28 mouse cellular contexts compared by ENCODE assay signal in genomic region chr17:56982013-56982412, GRCm38 (mm10). TPM values are rescaled to one million over a fixed set of nuclear protein-coding genes. Genes with fewer than 3 reads are reported as not detected.
DNase-seq lines count a peak whose midpoint lies in the region; ATAC-seq and TF ChIP-seq lines count a peak whose summit lies in the region.
"Had no signal": no experiment of that assay in that cellular context is flagged by ENCODE, and none has a peak within 500 bp of the region (broad histone marks: within the 10 kb centered on the region; RNA-seq: fewer than 3 reads in every experiment).

Acer1 (minus strand) TSS chr17:56982126.

- peak; percentile 12; the same call in 1 of the 2 replicates for TF ChIP-seq POLR2A in small intestine, adult 2 months (IDR thresholded peaks at IDR 0.05; ENCODE audit: low read depth, low read length)

- no peaks in the 10 kb centered on the region for H3K9me3 ChIP-seq in forebrain, embryonic 11.5 days (ENCODE audit: control insufficient read depth, low read length)
- no peaks in the 10 kb centered on the region for H3K9me3 ChIP-seq in forebrain, embryonic 14.5 days (replicated peaks; ENCODE audit: control insufficient read depth, low read length)
- H3K9me3 ChIP-seq in intestine, embryonic 16.5 days (ENCODE audit: control insufficient read depth, low read length), result no peaks in the 10 kb centered on the region
- H3K9me3 ChIP-seq: midbrain, embryonic 15.5 days had no signal

- no peak within 1 kb of the TSS for H3K4me3 ChIP-seq in forebrain, embryonic 11.5 days (ENCODE audit: low read depth, low read length)
- H3K4me3 ChIP-seq in forebrain, embryonic 14.5 days (ENCODE audit: low read depth, low read length), result no peak within 1 kb of the TSS
- H3K4me3 ChIP-seq in intestine, embryonic 16.5 days (ENCODE audit: low read length), result no peak within 1 kb of the TSS
- peak within 1 kb of the TSS; percentile 59 for H3K4me3 ChIP-seq in small intestine, adult 2 months (ENCODE audit: low read depth, low read length)
- H3K4me3 ChIP-seq: layer of hippocampus, adult 2 months; left cerebral cortex, adult 2 months; midbrain, embryonic 15.5 days had no signal

- no peak for ATAC-seq in forebrain, embryonic 11.5 days (replicated peaks; ENCODE audit: low FRiP score)
- ATAC-seq in forebrain, embryonic 14.5 days, result no peak
- ATAC-seq in intestine, embryonic 16.5 days, result no peak
- ATAC-seq: forebrain, embryonic 16.5 days; hindbrain, embryonic 16.5 days; midbrain, embryonic 15.5 days; Patski had no signal

- H3K4me1 ChIP-seq in forebrain, embryonic 11.5 days (replicated peaks; ENCODE audit: control insufficient read depth, insufficient read depth, low read length), result no peaks in the 10 kb centered on the region
- H3K4me1 ChIP-seq in forebrain, embryonic 14.5 days (ENCODE audit: control insufficient read depth, insufficient read depth, low read length), result no peaks in the 10 kb centered on the region
- peaks cover 18% of the 10 kb centered on the region for H3K4me1 ChIP-seq in intestine, embryonic 16.5 days (ENCODE audit: control insufficient read depth, insufficient read depth, low read length)
- peaks cover 43% of the 10 kb centered on the region for H3K4me1 ChIP-seq in small intestine, adult 2 months (ENCODE audit: control insufficient read depth, insufficient read depth, insufficient read length, low read length)
- H3K4me1 ChIP-seq: midbrain, embryonic 15.5 days had no signal

- peak; percentile 42 for DNase-seq in forebrain, embryonic 11.5 days (ENCODE audit: low spot score)
- DNase-seq in forebrain, embryonic 14.5 days (ENCODE audit: low spot score), result no peak
- peak; percentile 54 for DNase-seq in fat pad, adult 2 months (ENCODE audit: extremely low read depth, low read depth, low spot score)
- DNase-seq in spleen, adult 12 weeks (ENCODE audit: low spot score), result no peak
- DNase-seq in frontal cortex, adult 2 months (ENCODE audit: extremely low spot score in 1 of 2, low spot score in 1 of 2), result no peak
- DNase-seq: adrenal gland, postnatal 25 days; cerebellum, adult 18-20 months; cerebellum, postnatal 10 days; kidney, adult 9 months; kidney, postnatal 14 days; lung, adult 2 months; lung, postnatal 10 days; right cerebral cortex, postnatal 25 days had no signal

- no peak within 1 kb of the TSS for H3K4me2 ChIP-seq in forebrain, embryonic 11.5 days (ENCODE audit: low read depth, low read length, severe bottlenecking)
- H3K4me2 ChIP-seq in forebrain, embryonic 14.5 days (ENCODE audit: low read length), result no peak within 1 kb of the TSS
- H3K4me2 ChIP-seq in intestine, embryonic 16.5 days (ENCODE audit: low read depth, low read length), result peak within 1 kb of the TSS; percentile 24; the same call in 1 of the 2 replicates
- H3K4me2 ChIP-seq: heart, embryonic 11.5 days; midbrain, embryonic 15.5 days had no signal

- TF ChIP-seq CTCF in small intestine, adult 2 months (IDR thresholded peaks at IDR 0.05; ENCODE audit: extremely low read depth, insufficient read length, insufficient replicate concordance, low read depth, low read length), result no peak

- H3K27ac ChIP-seq in forebrain, embryonic 11.5 days (ENCODE audit: low read depth, low read length), result no peak within 1 kb of the TSS
- no peak within 1 kb of the TSS for H3K27ac ChIP-seq in forebrain, embryonic 14.5 days (ENCODE audit: low read depth, low read length)
- peak within 1 kb of the TSS; percentile 73 for H3K27ac ChIP-seq in intestine, embryonic 16.5 days (ENCODE audit: low read length)
- H3K27ac ChIP-seq in small intestine, adult 2 months (ENCODE audit: insufficient read depth, low read depth, low read length), result peak within 1 kb of the TSS; percentile 96
- H3K27ac ChIP-seq: layer of hippocampus, adult 2 months; left cerebral cortex, adult 2 months; liver, embryonic 14.5 days; macrophage; midbrain, embryonic 15.5 days had no signal

- no peaks in the 10 kb centered on the region for H3K27me3 ChIP-seq in forebrain, embryonic 11.5 days (ENCODE audit: control insufficient read depth, insufficient read depth, low read length)
- no peaks in the 10 kb centered on the region for H3K27me3 ChIP-seq in forebrain, embryonic 14.5 days (replicated peaks; ENCODE audit: control insufficient read depth, insufficient read depth, low read length)
- no peaks in the 10 kb centered on the region for H3K27me3 ChIP-seq in intestine, embryonic 16.5 days (replicated peaks; ENCODE audit: control insufficient read depth, insufficient read depth, low read length)
- no peaks in the 10 kb centered on the region for H3K27me3 ChIP-seq in small intestine, adult 2 months (ENCODE audit: control insufficient read depth, insufficient read depth, low read length)
- H3K27me3 ChIP-seq: midbrain, embryonic 15.5 days; Patski had no signal

- H3K36me3 ChIP-seq in forebrain, embryonic 11.5 days (ENCODE audit: control insufficient read depth, insufficient read depth, low read length), result no peaks in the 10 kb centered on the region
- no peaks in the 10 kb centered on the region for H3K36me3 ChIP-seq in forebrain, embryonic 14.5 days (ENCODE audit: control insufficient read depth, insufficient read depth, low read length)
- no peaks in the 10 kb centered on the region for H3K36me3 ChIP-seq in intestine, embryonic 16.5 days (ENCODE audit: control insufficient read depth, insufficient read depth, low read length)
- H3K36me3 ChIP-seq in small intestine, adult 2 months (ENCODE audit: control insufficient read depth, insufficient read depth, low read length), result no peaks in the 10 kb centered on the region
- H3K36me3 ChIP-seq: midbrain, embryonic 15.5 days had no signal

- H3K9ac ChIP-seq in forebrain, embryonic 11.5 days (ENCODE audit: low read length), result no peak within 1 kb of the TSS
- H3K9ac ChIP-seq in forebrain, embryonic 14.5 days (ENCODE audit: low read length), result no peak within 1 kb of the TSS
- H3K9ac ChIP-seq in intestine, embryonic 16.5 days (ENCODE audit: low read depth, low read length), result peak within 1 kb of the TSS; percentile 32
- H3K9ac ChIP-seq: liver, embryonic 14.5 days; midbrain, embryonic 15.5 days had no signal

- 80% methylated on average over 5 of the region's 5 CpGs for WGBS in forebrain, embryonic 11.5 days
- 76% methylated on average over 5 of the region's 5 CpGs for WGBS in forebrain, embryonic 14.5 days
- 64% methylated on average over 5 of the region's 5 CpGs for WGBS in intestine, embryonic 16.5 days
- WGBS in small intestine, adult 2 months, result 29% methylated on average over 5 of the region's 5 CpGs

RNA-seq across cellular contexts. Expression of gene Acer1, which starts in this region (rescaled TPM):
- polyA plus RNA-seq in forebrain, embryonic 11.5 days (2014; fragmentation: Nextera tagmentation; extraction: Ambion mirVana), result not detected in 2 replicates
- not detected in 2 replicates for polyA plus RNA-seq in forebrain, embryonic 14.5 days (2014; fragmentation: Nextera tagmentation; extraction: Ambion mirVana)
- 0.65 and 0.88 TPM in 2 replicates for polyA plus RNA-seq in intestine, embryonic 16.5 days (2015; fragmentation: Nextera tagmentation; extraction: Ambion mirVana)
- polyA plus RNA-seq in small intestine, adult 2 months (2012; rRNA removed), result 9.0 and 28.9 TPM in 2 replicates
- polyA plus RNA-seq in frontal cortex, adult 2 months (2012; rRNA removed), result not detected in 2 replicates
- polyA plus RNA-seq: brain, embryonic 14.5 days; forebrain, embryonic 16.5 days; heart, embryonic 11.5 days; hindbrain, embryonic 11.5 days; hindbrain, embryonic 16.5 days; liver, embryonic 14.5 days; macrophage; midbrain, embryonic 15.5 days; neural tube, embryonic 11.5 days; Patski; spleen, adult 2 months had no signal

Comparison
In these comparisons a context has a peak if more than half of its experiments do, and no peak if none do; other contexts are left out.
1. Peak in DNase-seq in forebrain, embryonic 11.5 days; RNA of the gene not detected or under 1 TPM.
2. H3K27ac ChIP-seq: peak in intestine, embryonic 16.5 days (single experiment) and small intestine, adult 2 months (single experiment); none in forebrain, embryonic 11.5 days (single experiment) and forebrain, embryonic 14.5 days (single experiment).